Mouse (Mus musculus) limb, embryonic 14.5 days (tissue): ENCODE data around the gene Vmn2r83. TPM values are rescaled to one million over a fixed set of nuclear protein-coding genes. Genes with fewer than 3 reads are reported as not detected.
A peak's percentile ranks its signal among the peaks of the same experiment; 100 is the strongest.

Experiments used
- ATAC-seq: fragments of 200-750 bp; cut with Nextera tagmentation; 2 replicates; pipeline ENCODE4 v1.8.0; 2017; ENCODE audit warnings: low read depth, moderate number of reproducible peaks, moderate TSS enrichment; ENCODE audit not compliant: low FRiP score
- DNase-seq: peaks from one replicate; pipeline ENCODE4 v3.0.0-alpha.2; 2015; ENCODE audit warnings: low spot score
- H3K27ac ChIP-seq: fragments of 300-500 bp; sonication (generic); replicated peaks from 2 replicates; pipeline ENCODE4 v1.5.1; 2014; ENCODE audit warnings: low read depth, mild to moderate bottlenecking, low read length, moderate library complexity, mixed read lengths
- H3K27me3 ChIP-seq: fragments of 300-500 bp; sonication (generic); 2 replicates; pipeline ENCODE4 v1.6.1; 2014; ENCODE audit warnings: low read length, mixed read lengths; ENCODE audit not compliant: control insufficient read depth, insufficient read depth
- H3K36me3 ChIP-seq: fragments of 300-500 bp; sonication (generic); 2 replicates; pipeline ENCODE4 v1.6.1; 2014; ENCODE audit warnings: mild to moderate bottlenecking, low read length, moderate library complexity, mixed read lengths; ENCODE audit not compliant: control insufficient read depth, insufficient read depth
- H3K4me1 ChIP-seq: fragments of 300-500 bp; sonication (generic); 2 replicates; pipeline ENCODE4 v1.6.1; 2014; ENCODE audit warnings: antibody characterized with exemption, low read length, mixed read lengths; ENCODE audit not compliant: control insufficient read depth, insufficient read depth
- H3K4me2 ChIP-seq: fragments of 300-500 bp; sonication (generic); replicated peaks from 2 replicates; pipeline ENCODE4 v1.6.1; 2014; ENCODE audit warnings: low read depth, mild to moderate bottlenecking, low read length, moderate library complexity; ENCODE audit not compliant: severe bottlenecking
- H3K4me3 ChIP-seq: fragments of 300-500 bp; sonication (generic); replicated peaks from 2 replicates; pipeline ENCODE4 v1.5.1; 2014; ENCODE audit warnings: low read length
- H3K9ac ChIP-seq: fragments of 300-500 bp; sonication (generic); 2 replicates; pipeline ENCODE4 v1.6.1; 2014; ENCODE audit warnings: mild to moderate bottlenecking, low read depth, low read length, moderate library complexity; ENCODE audit not compliant: severe bottlenecking
- H3K9me3 ChIP-seq: fragments of 300-500 bp; sonication (generic); 2 replicates; pipeline ENCODE4 v1.6.1; 2016; ENCODE audit warnings: low read length; ENCODE audit not compliant: control insufficient read depth
- POLR2A ChIP-seq: fragments of 200-500 bp; IDR thresholded peaks from 2 replicates; pipeline ENCODE4 v1.8.0; 2012; ENCODE audit warnings: inconsistent platforms, mild to moderate bottlenecking, moderate library complexity, borderline replicate concordance; ENCODE audit not compliant: insufficient read depth, insufficient read length; ENCODE audit errors: extremely low read depth
- WGBS: fragments of 180-500 bp; shearing (Covaris S2); extraction: QIAGEN DNeasy Blood & Tissue Kit; methylation state at CpG from one replicate; pipeline ENCODE4 v1.1.7; 2014; 5-methylcytosine and 5-hydroxymethylcytosine counted together
- polyA plus RNA-seq, 2 experiments: library from polyadenylated mRNA; depleted of rRNA in 1 of 2; stranded (reverse) in 1 of 2; unstranded in 1 of 2; fragments of >200 nt; fragmentation: Nextera tagmentation in 1 of 2; extraction: Ambion mirVana in 1 of 2; gene quantifications; 2 replicates each; pipeline versions ENCODE4 v1.2.1 to v1.2.3; 2012 to 2014

Vmn2r83 gene
- polyA plus RNA-seq, 2 experiments = not detected

DNA sequence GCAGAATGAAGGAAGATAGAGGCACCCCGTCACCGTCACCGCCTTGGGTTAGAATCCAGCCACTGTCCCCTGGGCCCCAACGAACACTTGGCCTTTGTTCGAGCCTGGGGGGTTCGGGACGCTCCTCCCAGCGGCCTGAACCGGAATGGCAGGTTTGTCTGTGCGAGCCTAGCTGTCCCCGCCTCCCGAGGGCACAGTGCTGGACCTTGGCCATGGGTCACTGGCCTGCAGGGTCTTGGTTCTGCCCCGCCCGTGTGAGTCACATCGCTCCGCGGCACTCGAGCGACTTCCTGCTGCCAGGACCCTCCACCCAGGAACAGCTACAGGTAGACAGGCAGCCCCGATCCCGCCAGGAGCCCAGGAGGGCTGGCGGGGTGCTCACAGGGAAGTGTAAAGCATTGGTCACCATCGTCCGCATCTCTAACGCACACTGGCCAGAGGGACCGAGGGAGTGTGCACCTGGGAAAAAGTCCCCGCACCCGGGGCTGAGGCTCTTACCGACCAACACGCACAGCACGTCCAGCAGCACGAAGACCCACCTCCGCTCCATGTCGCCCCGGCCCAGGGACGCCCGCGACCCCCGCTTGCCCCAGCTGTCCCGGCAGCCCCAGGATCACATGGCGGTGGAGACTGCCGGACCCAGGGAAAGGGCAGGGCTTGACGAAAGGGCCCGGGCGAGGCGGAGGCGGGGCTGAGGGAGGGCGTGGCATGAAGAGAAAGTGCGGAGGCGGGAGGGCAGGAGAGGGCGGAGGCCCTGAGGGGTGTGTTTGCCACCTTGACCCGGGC, 64.8 kb downstream of the Vmn2r83 start, which contains the start of gene Plpp2:
Gene Plpp2, minus strand, starts transcription at position 671 of the 786 bp plus-strand sequence.
- DNase-seq = peak; percentile 52
- no peak for TF ChIP-seq POLR2A
- Histone ChIP-seq H3K27ac (no peak within 1 kb of the TSS), H3K9ac (peak within 1 kb of the TSS; percentile 61), H3K9me3 (no peaks in the 10 kb centered on the region), H3K36me3 (peaks cover 4% of the 10 kb centered on the region; the same call in 1 of the 2 replicates), H3K27me3 (no peaks in the 10 kb centered on the region), H3K4me3 (peak within 1 kb of the TSS; percentile 61), H3K4me1 (peaks cover 7% of the 10 kb centered on the region; the same call in 1 of the 2 replicates), H3K4me2 (peak within 1 kb of the TSS; percentile 98)
- under 1% methylated on average over 48 of the region's 52 CpGs for WGBS
- ATAC-seq = peak; percentile 62

DNA sequence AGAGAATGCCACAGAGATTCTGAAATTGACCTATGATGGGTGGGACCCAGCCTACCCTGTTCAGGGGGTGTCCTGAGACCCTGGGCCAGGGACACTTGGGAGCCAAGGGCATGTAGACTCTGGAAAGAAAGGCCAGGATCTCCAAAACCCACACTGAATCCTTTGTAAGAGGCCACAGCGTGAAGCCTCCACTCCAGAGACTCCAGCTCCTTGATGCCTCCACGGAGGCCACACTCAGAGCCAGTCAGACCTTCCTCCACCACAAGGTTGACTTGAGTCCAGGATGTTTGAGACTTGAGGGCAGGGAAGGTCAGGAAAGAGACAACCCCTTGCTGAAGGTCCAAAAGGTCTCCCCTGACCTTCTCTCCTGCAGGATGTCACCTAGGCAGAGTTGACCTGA, 65.9 kb downstream of the Vmn2r83 start:
- Histone ChIP-seq H3K9me3 (no peaks in the 10 kb centered on the region), H3K9ac (no peak overlapping the region), H3K27me3 (no peaks in the 10 kb centered on the region), H3K4me2 (no peak overlapping the region), H3K36me3 (peaks cover 12% of the 10 kb centered on the region), H3K27ac (no peak overlapping the region), H3K4me1 (peaks cover 7% of the 10 kb centered on the region; the same call in 1 of the 2 replicates), H3K4me3 (no peak overlapping the region)
- WGBS = 85% methylated on average over 2 of the region's 2 CpGs
- ATAC-seq = no peak
- TF ChIP-seq POLR2A = no peak
- DNase-seq = no peak

DNA sequence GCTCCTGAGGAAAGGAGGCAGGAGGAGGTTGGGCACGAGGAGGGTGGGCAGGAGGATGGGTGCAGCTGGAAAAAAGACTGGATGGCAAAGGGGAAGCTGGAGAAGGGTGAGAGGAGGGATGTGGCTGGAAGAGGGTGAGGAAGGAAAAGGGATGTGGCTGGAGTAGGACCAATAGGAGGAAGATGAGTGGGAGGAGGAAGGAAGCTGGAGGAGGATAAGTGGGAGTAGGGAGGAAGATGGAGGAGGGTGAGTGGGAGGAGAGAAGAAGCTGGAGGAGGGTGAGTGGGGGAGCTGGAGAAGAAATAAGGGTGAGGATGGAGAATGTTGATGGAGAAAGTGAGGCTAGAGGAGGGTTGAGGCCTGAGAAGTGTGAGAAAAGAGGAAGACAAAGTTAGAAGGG, 66.9 kb downstream of the Vmn2r83 start:
- no peak for ATAC-seq
- 53% methylated on average over 1 of the region's 1 CpGs for WGBS
- no peaks in the 10 kb centered on the region for H3K27me3 ChIP-seq
- H3K4me2 ChIP-seq = no peak overlapping the region
- no peak for DNase-seq
- H3K36me3 ChIP-seq = peaks cover 22% of the 10 kb centered on the region
- H3K27ac ChIP-seq = no peak overlapping the region
- no peak for TF ChIP-seq POLR2A
- H3K9ac ChIP-seq = no peak overlapping the region
- H3K4me1 ChIP-seq = peaks cover 7% of the 10 kb centered on the region; the same call in 1 of the 2 replicates
- H3K4me3 ChIP-seq = no peak overlapping the region
- H3K9me3 ChIP-seq = no peaks in the 10 kb centered on the region

DNA sequence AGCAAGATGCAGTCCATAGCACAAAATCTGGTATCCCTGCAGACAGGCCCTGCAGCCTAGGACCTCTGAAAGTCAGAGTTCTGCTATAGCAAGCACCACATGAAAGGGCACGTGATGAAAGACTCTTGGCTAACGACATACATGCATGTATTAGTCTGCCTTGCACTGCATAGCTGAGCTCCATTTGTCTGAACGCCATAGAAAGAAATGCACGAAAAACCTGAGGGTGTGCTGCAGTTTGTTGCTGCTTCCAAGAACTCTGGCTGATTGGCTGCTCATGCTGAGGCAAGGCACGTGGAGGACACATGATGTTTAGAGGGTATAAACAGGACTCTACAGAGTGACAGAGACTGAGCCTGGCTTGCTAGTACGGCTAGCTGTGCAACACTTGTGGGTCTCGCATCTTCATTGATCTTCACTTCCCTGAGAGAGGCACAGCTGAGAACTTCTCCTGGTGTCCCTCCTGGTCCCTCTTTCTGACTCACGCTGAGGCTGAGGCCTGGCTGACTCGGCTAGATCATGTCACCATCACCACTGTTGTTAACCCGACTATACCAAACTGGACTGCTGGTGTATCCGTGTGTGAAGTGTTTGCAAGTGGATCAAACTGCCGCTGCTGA, 68.0 kb downstream of the Vmn2r83 start:
- Histone ChIP-seq H3K4me2 (no peak overlapping the region), H3K36me3 (peaks cover 34% of the 10 kb centered on the region), H3K9ac (no peak overlapping the region), H3K4me1 (peaks cover 7% of the 10 kb centered on the region; the same call in 1 of the 2 replicates), H3K27me3 (no peaks in the 10 kb centered on the region), H3K9me3 (no peaks in the 10 kb centered on the region), H3K4me3 (no peak overlapping the region), H3K27ac (no peak overlapping the region)
- 73% methylated on average over 12 of the region's 12 CpGs for WGBS
- ATAC-seq (no peak), DNase-seq (no peak)
- no peak for TF ChIP-seq POLR2A

DNA sequence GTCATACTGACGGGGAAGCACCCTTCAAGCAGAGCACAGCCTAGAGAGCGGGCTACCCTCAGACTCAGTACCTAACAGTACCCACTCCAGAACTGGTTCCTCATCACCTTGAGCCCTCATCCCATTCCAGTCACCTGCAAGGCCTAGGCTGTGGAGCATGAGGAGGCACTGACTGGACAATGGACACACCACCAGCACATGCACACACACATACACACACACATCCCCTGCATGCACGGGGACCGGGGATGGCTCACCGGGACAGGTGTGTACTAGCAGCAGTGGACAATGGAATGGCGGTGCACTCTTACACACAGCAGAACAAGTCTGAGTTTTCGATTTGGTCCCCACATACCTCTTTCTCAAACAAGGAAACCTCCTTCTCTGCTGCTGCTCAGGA, 68.7 kb downstream of the Vmn2r83 start:
- H3K9me3 ChIP-seq = no peaks in the 10 kb centered on the region
- WGBS = 97% methylated on average over 7 of the region's 7 CpGs
- DNase-seq (no peak), ATAC-seq (no peak)
- no peaks in the 10 kb centered on the region for H3K27me3 ChIP-seq
- no peak overlapping the region for H3K4me3 ChIP-seq
- H3K9ac ChIP-seq = no peak overlapping the region
- peaks cover 41% of the 10 kb centered on the region for H3K36me3 ChIP-seq
- no peak overlapping the region for H3K27ac ChIP-seq
- no peak overlapping the region for H3K4me2 ChIP-seq
- H3K4me1 ChIP-seq = peaks cover 7% of the 10 kb centered on the region; the same call in 1 of the 2 replicates
- no peak for TF ChIP-seq POLR2A
